Mouse (Mus musculus) left cerebral cortex, postnatal 36 days (tissue): ENCODE data around the gene Orai3. TPM values are rescaled to one million over a fixed set of nuclear protein-coding genes. Genes with fewer than 3 reads are reported as not detected.
"Not testable (repeated sequence)": the region's sequence is repeated elsewhere in the genome, so short reads cannot be mapped to it uniquely, and the experiment has no call there.

Experiments
- DNase-seq, 2 experiments: peaks; one replicate each; pipeline ENCODE4 v3.0.0; 2021 to 2022; ENCODE audit warnings: low spot score in 2 of 2, mixed read lengths in 1 of 2
- intact Hi-C: fragments of 180-260 bp; cut with DNase I; formaldehyde crosslinking; loops from one replicate; pipeline ENCODE4 v1.15.1; 2025
- total RNA-seq, 2 experiments: library from RNA; stranded (reverse); gene quantifications; 2 replicates each; pipeline ENCODE4 v1.2.3; 2021

The Orai3 gene
- total RNA-seq, 2 experiments from 2014 or later = 18.9 to 25.4 TPM

- no peak for DNase-seq
- intact Hi-C loops = no loop called here
Observed at GRCm38 (mm10) chr7:127760478-127760877, 9.1 kb upstream of the Orai3 start.

- DNase-seq = no peak
- intact Hi-C loops = no loop called here
Observed at GRCm38 (mm10) chr7:127761026-127761425, 8.6 kb upstream of the Orai3 start.

GRCm38 (mm10) chr7:127763642-127764041, 6.0 kb upstream of the Orai3 start:
- intact Hi-C loops = no loop called here

GRCm38 (mm10) chr7:127765756-127766155, 3.9 kb upstream of the Orai3 start:
- intact Hi-C loops = no loop called here
- no peak for DNase-seq

More at GRCm38 (mm10) chr7:127763642-127764041, 6.0 kb upstream of the Orai3 start:
- no peak for DNase-seq

GRCm38 (mm10) chr7:127766851-127767609, 2.6 kb upstream of the Orai3 start:
- no peak for DNase-seq
- intact Hi-C loops = no loop called here

GRCm38 (mm10) chr7:127767671-127768345, 1.8 kb upstream of the Orai3 start:
- intact Hi-C loops = no loop called here
- no peak for DNase-seq

GRCm38 (mm10) chr7:127768346-127768996, 1.1 kb upstream of the Orai3 start:
- no peak for DNase-seq
- intact Hi-C loops = no loop called here

- intact Hi-C loops = no loop called here
- DNase-seq = peak; percentile 93 to 96
Observed at GRCm38 (mm10) chr7:127768997-127769593, 520 bp upstream of the Orai3 start.

- no peak for DNase-seq
- intact Hi-C loops = no loop called here
Observed at GRCm38 (mm10) chr7:127770039-127770905, 657 bp downstream of the Orai3 start.

GRCm38 (mm10) chr7:127771262-127771661, 1.6 kb downstream of the Orai3 start:
- intact Hi-C loops = no loop called here
- DNase-seq = peak in 1 of 2 experiments; percentile 64

- intact Hi-C loops = no loop called here
- DNase-seq = no peak
Observed at GRCm38 (mm10) chr7:127772080-127772479, 2.5 kb downstream of the Orai3 start.

GRCm38 (mm10) chr7:127772557-127772956, 2.9 kb downstream of the Orai3 start:
- no peak for DNase-seq
- intact Hi-C loops = no loop called here

- intact Hi-C loops = no loop called here
- DNase-seq = peak; percentile 37 to 47
Observed at GRCm38 (mm10) chr7:127773664-127774384, 4.2 kb downstream of the Orai3 start.

- DNase-seq = not testable (repeated sequence)
- intact Hi-C loops = loop anchor here (5.0 kb wide), 1 partner anchor 161 kb away; no protein-coding TSS in a partner anchor
Observed at GRCm38 (mm10) chr7:127775837-127776236, 6.2 kb downstream of the Orai3 start.

GRCm38 (mm10) chr7:127776426-127776825, 6.8 kb downstream of the Orai3 start, which contains the start of gene Setd1a:
TSS of gene Setd1a (plus strand) at chr7:127776670.
- intact Hi-C loops = loop anchor here (5.0 kb wide), 1 partner anchor 161 kb away; no protein-coding TSS in a partner anchor

GRCm38 (mm10) chr7:127776878-127777473, 7.4 kb downstream of the Orai3 start:
- intact Hi-C loops = loop anchor here (1.0 to 5.0 kb wide), 2 partner anchors 32 to 160 kb away; no protein-coding TSS in a partner anchor
- peak; percentile 95 to 96 for DNase-seq

More at GRCm38 (mm10) chr7:127776426-127776825, 6.8 kb downstream of the Orai3 start, which contains the start of gene Setd1a:
- peak; percentile 86 for DNase-seq

GRCm38 (mm10) chr7:127777474-127778266, 8.1 kb downstream of the Orai3 start:
- intact Hi-C loops = loop anchor here (1.0 to 5.0 kb wide), 2 partner anchors 32 to 160 kb away; no protein-coding TSS in a partner anchor
- peak; percentile 44 to 45 for DNase-seq
